Mouse (Mus musculus) liver, embryonic 18 days (tissue): ENCODE measurements around the gene Mcm9. TPM values are rescaled to one million over a fixed set of nuclear protein-coding genes. Genes with fewer than 3 reads are reported as not detected.

Experiments
- polyA plus RNA-seq: library from polyadenylated mRNA; depleted of rRNA; stranded (reverse); fragments of >200 nt; gene quantifications from 2 replicates; pipeline ENCODE4 v1.2.3, GENCODE M21; 2012; rRNA removed

Mcm9 gene
- polyA plus RNA-seq: 2.0 and 2.3 TPM in 2 replicates

GRCm38 (mm10) chr10:53630339-53630738 is at the start of gene Mcm9:
Gene Mcm9, minus strand, starts transcription at chr10:53630439.

GRCm38 (mm10) chr10:53596677-53597120 is 33.5 kb downstream of the Mcm9 start, which contains the start of gene Asf1a:
Gene Asf1a, plus strand, starts transcription at chr10:53596757.

Other genes starting within 250 kb of the Mcm9 start
- gene Asf1a, start 33.7 kb downstream of the Mcm9 start, polyA plus RNA-seq: 20.1 and 20.6 TPM in 2 replicates
- gene Fam184a, start 120.7 kb upstream of the Mcm9 start, polyA plus RNA-seq: 0.21 and 0.31 TPM in 2 replicates